Mouse (Mus musculus) heart, postnatal 0 days (tissue): Measurements from ENCODE around the gene Olfr1006.
"Not testable (repeated sequence)": the region's sequence is repeated elsewhere in the genome, so short reads cannot be mapped to it uniquely, and the experiment has no call there.

Experiments
- CTCF ChIP-seq: IDR thresholded peaks from 2 replicates; pipeline ENCODE4 v1.5.1; 2016; ENCODE audit warnings: antibody characterized with exemption, control low read depth, low read depth
- EP300 ChIP-seq: IDR thresholded peaks from 2 replicates; pipeline ENCODE4 v1.6.1; 2016; ENCODE audit warnings: antibody characterized with exemption, low read depth

DNA sequence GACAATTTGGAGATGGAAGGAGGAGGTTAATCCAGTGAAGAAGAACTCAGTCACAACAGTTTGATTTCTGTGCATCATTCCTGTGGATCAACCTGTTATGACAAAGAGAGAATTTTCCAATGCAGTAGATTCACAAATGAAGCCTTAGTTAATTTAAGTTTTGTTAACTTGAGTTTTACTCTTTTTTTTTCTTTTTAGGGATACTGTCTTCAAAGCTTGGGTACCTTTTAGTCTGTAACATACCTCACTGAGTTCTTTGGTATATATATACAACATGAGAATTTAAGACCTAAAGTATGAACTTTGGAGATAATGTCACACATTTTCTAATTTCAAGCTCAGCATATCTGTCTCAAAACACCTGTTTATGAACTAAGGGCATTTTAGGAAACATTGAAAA is 14.2 kb downstream of the Olfr1006 start, which contains the start of gene Olfr154:
- TF ChIP-seq CTCF, EP300: not testable (repeated sequence)
